Mouse (Mus musculus) heart, postnatal 4 days (tissue): Measurements from ENCODE around the gene Pdyn. TPM values are rescaled to one million over a fixed set of nuclear protein-coding genes. Genes with fewer than 3 reads are reported as not detected.

Experiments used
- DNase-seq: peaks from one replicate; pipeline ENCODE4 v3.0.0; 2021
- total RNA-seq, 2 experiments: library from RNA; stranded (reverse); gene quantifications; 2 replicates each; pipeline ENCODE4 v1.2.3; 2021

Gene Pdyn
- not detected for total RNA-seq

GRCm38 (mm10) chr2:129699484-129700158, at the start of gene Pdyn:
Pdyn (minus strand) TSS chr2:129699844.
- peak; percentile 11 for DNase-seq

- no peak for DNase-seq
These were observed 42.4 kb upstream of the Pdyn start for GRCm38 (mm10) chr2:129742016-129742415.

- no peak for DNase-seq
These were observed 40.9 kb upstream of the Pdyn start for GRCm38 (mm10) chr2:129740515-129740914.

- DNase-seq: no peak
These were observed 34.4 kb upstream of the Pdyn start for GRCm38 (mm10) chr2:129734031-129734430.

- no peak for DNase-seq
These were observed 30.0 kb upstream of the Pdyn start for GRCm38 (mm10) chr2:129729681-129730080.

GRCm38 (mm10) chr2:129715671-129716070, 16.0 kb upstream of the Pdyn start:
- peak; percentile 84 for DNase-seq

GRCm38 (mm10) chr2:129713026-129713544, 13.4 kb upstream of the Pdyn start:
- no peak for DNase-seq

GRCm38 (mm10) chr2:129696059-129696458, 3.6 kb downstream of the Pdyn start:
- DNase-seq: peak; percentile 57

- DNase-seq: no peak
These were observed 5.3 kb downstream of the Pdyn start for GRCm38 (mm10) chr2:129694303-129694702.

- no peak for DNase-seq
These were observed 7.0 kb downstream of the Pdyn start for GRCm38 (mm10) chr2:129692694-129693093.

GRCm38 (mm10) chr2:129689694-129690093, 9.9 kb downstream of the Pdyn start:
- peak; percentile 15 for DNase-seq

- no peak for DNase-seq
These were observed 11.5 kb downstream of the Pdyn start for GRCm38 (mm10) chr2:129688036-129688625.

- no peak for DNase-seq
These were observed 12.7 kb downstream of the Pdyn start for GRCm38 (mm10) chr2:129686908-129687307.

- DNase-seq: no peak
These were observed 15.6 kb downstream of the Pdyn start for GRCm38 (mm10) chr2:129684014-129684413.

GRCm38 (mm10) chr2:129680236-129680635, 19.4 kb downstream of the Pdyn start:
- DNase-seq: no peak

- DNase-seq: no peak
These were observed 20.6 kb downstream of the Pdyn start for GRCm38 (mm10) chr2:129679066-129679465.

- DNase-seq: no peak
These were observed 22.0 kb downstream of the Pdyn start for GRCm38 (mm10) chr2:129677664-129678063.

- DNase-seq: peak; percentile 88
These were observed 24.6 kb downstream of the Pdyn start for GRCm38 (mm10) chr2:129674935-129675634.

GRCm38 (mm10) chr2:129671911-129672310, 27.7 kb downstream of the Pdyn start:
- no peak for DNase-seq

- DNase-seq: no peak
These were observed 37.2 kb downstream of the Pdyn start for GRCm38 (mm10) chr2:129662484-129662883.

- peak; percentile 25 for DNase-seq
These were observed 39.6 kb downstream of the Pdyn start for GRCm38 (mm10) chr2:129660020-129660419.

- DNase-seq: no peak
These were observed 40.8 kb downstream of the Pdyn start for GRCm38 (mm10) chr2:129658796-129659195.

- DNase-seq: no peak
These were observed 44.6 kb downstream of the Pdyn start for GRCm38 (mm10) chr2:129655033-129655432.
